Mouse (Mus musculus): ENCODE results near the gene CN725425. TPM values are rescaled to one million over a fixed set of nuclear protein-coding genes. Genes with fewer than 3 reads are reported as not detected.

Gene CN725425
- total and polyA plus RNA-seq, 2 experiments = not detected

DNA sequence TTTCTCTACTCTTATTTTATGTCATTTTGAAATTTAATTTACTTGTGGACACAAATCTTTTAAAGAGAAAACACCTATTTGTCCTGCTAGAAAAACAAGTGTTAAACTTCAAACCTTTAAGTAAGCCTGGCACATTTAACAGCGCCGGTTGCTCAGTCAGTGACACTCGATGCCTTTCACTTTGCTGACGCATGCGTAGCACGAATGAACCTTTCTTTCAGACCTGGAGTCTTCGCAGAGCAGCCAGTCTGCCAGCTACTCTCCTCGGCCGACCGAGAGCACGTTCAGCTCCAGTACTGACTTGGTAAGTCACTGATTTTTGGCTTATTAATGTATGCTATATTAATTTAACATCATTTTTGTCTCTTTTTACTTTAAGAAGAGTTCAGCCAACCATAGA lies 57.8 kb downstream of the CN725425 start:
- no peaks in the 10 kb centered on the region; the same call in 1 of the 2 replicates for H3K4me1 ChIP-seq (ENCODE audit: control insufficient read depth, insufficient read depth, low read length)

DNA sequence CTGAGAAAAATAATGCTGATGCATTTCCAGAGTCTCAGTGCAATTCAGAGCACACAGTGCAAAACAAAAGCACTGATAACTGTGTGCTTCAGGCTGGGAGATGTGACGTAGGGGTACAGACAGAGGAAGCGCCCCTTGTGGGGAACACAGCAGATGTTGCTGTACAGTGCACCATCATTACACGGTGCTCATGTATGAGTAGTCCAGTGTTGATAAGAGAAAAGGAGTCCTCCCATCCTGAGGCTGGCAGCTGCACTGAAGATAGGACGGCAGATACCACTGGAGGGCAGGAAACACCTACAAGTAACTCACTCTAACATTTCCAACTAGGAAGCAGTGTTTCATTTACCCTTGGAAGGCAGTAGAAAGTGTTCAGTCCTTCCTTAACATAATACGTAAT lies 61.3 kb downstream of the CN725425 start:
- no peaks in the 10 kb centered on the region for H3K27me3 ChIP-seq (ENCODE audit: control insufficient read depth, insufficient read depth, low read length)
- H3K4me1 ChIP-seq (ENCODE audit: control insufficient read depth, insufficient read depth, low read length) = no peaks in the 10 kb centered on the region
- no peak overlapping the region for H3K27ac ChIP-seq (replicated peaks; ENCODE audit: insufficient read depth, low read depth, low read length)
- no peaks in the 10 kb centered on the region for H3K36me3 ChIP-seq (ENCODE audit: control insufficient read depth, insufficient read depth, low read length)
- no peak for TF ChIP-seq POLR2A (IDR thresholded peaks at IDR 0.05; ENCODE audit: extremely low read depth, insufficient read depth, low read length)
- peak; percentile 28; the same call in 1 of the 2 replicates for TF ChIP-seq CTCF (IDR thresholded peaks at IDR 0.05; ENCODE audit: low read depth, low read length)
- WGBS = 66% methylated on average over 5 of the region's 5 CpGs
- no peak overlapping the region for H3K9ac ChIP-seq (ENCODE audit: low read depth, low read length)
- H3K4me3 ChIP-seq (ENCODE audit: insufficient read depth, low read depth, low read length) = no peak overlapping the region
- no peaks in the 10 kb centered on the region for H3K79me2 ChIP-seq (ENCODE audit: control insufficient read depth, insufficient read depth, low read length)
- peak; percentile 48 for DNase-seq (ENCODE audit: extremely low read depth, low read depth, low spot score)

More for the DNA sequence above, 57.8 kb downstream of the CN725425 start:
- no peaks in the 10 kb centered on the region for H3K36me3 ChIP-seq (ENCODE audit: control insufficient read depth, insufficient read depth, low read length)
- H3K27me3 ChIP-seq (ENCODE audit: control insufficient read depth, insufficient read depth, low read length) = no peaks in the 10 kb centered on the region
- no peak for DNase-seq (ENCODE audit: extremely low read depth, low read depth, low spot score)
- no peak overlapping the region for H3K27ac ChIP-seq (replicated peaks; ENCODE audit: insufficient read depth, low read depth, low read length)
- H3K9ac ChIP-seq (ENCODE audit: low read depth, low read length) = no peak overlapping the region
- H3K4me3 ChIP-seq (ENCODE audit: insufficient read depth, low read depth, low read length) = no peak overlapping the region
- H3K79me2 ChIP-seq (ENCODE audit: control insufficient read depth, insufficient read depth, low read length) = no peaks in the 10 kb centered on the region
- no peak for TF ChIP-seq POLR2A (IDR thresholded peaks at IDR 0.05; ENCODE audit: extremely low read depth, insufficient read depth, low read length)
- TF ChIP-seq CTCF (IDR thresholded peaks at IDR 0.05; ENCODE audit: low read depth, low read length) = no peak
- WGBS = 89% methylated on average over 11 of the region's 11 CpGs

DNA sequence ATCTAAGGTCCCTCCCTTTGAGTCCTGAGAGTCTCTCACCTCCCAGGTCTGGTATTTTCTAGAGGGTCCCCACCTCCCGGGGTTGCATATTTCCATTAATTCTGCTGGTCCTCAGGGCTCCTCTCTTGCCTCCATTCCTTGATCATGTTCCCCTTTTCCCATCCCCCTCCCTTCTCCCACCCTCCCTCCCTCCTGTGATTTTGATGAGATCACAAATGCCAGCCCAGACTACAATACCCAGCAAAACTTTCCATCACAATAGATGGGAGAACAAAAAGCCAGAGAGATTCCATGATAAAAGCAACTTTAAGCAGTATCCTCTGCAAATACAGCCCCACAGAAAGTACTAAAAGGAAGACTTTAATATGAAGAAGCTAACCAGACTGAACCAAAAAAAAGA lies 64.6 kb downstream of the CN725425 start:
- Histone ChIP-seq H3K27ac (replicated peaks; ENCODE audit: insufficient read depth, low read depth, low read length) (no peak overlapping the region), H3K79me2 (ENCODE audit: control insufficient read depth, insufficient read depth, low read length) (no peaks in the 10 kb centered on the region), H3K27me3 (ENCODE audit: control insufficient read depth, insufficient read depth, low read length) (no peaks in the 10 kb centered on the region), H3K4me3 (ENCODE audit: insufficient read depth, low read depth, low read length) (no peak overlapping the region), H3K36me3 (ENCODE audit: control insufficient read depth, insufficient read depth, low read length) (no peaks in the 10 kb centered on the region), H3K9ac (ENCODE audit: low read depth, low read length) (no peak overlapping the region), H3K4me1 (ENCODE audit: control insufficient read depth, insufficient read depth, low read length) (peaks cover 5% of the 10 kb centered on the region; the same call in 1 of the 2 replicates)
- no peak for DNase-seq (ENCODE audit: extremely low read depth, low read depth, low spot score)
- 100% methylated on average over 1 of the region's 1 CpGs for whole genome bisulfite sequencing
- TF ChIP-seq POLR2A (IDR thresholded peaks at IDR 0.05; ENCODE audit: extremely low read depth, insufficient read depth, low read length) (no peak), CTCF (IDR thresholded peaks at IDR 0.05; ENCODE audit: low read depth, low read length) (no peak)

DNA sequence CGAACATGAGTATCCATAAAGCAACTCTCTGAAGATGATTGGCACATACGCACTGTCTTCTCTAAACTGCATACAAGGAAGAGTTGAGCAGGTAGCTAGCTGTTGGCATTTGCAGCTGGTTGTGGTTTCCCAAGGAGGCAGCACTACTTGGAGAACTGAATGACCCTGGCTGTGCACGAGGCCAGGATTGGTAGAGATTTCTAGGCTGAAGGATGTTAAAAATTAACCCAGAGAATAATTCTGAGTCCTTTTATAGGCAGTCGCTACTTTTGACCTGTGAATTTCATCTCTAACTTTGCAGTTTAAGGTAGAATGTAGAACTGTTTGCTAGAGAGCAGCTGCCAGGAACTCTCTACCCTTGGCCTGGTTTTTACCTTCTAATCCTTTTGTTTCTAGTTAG lies 69.2 kb downstream of the CN725425 start:
- H3K4me3 ChIP-seq (ENCODE audit: insufficient read depth, low read depth, low read length) = no peak overlapping the region
- H3K36me3 ChIP-seq (ENCODE audit: control insufficient read depth, insufficient read depth, low read length) = no peaks in the 10 kb centered on the region
- H3K4me1 ChIP-seq (ENCODE audit: control insufficient read depth, insufficient read depth, low read length) = peaks cover 6% of the 10 kb centered on the region; the same call in 1 of the 2 replicates
- 52% methylated on average over 4 of the region's 4 CpGs for whole genome bisulfite sequencing
- no peak overlapping the region for H3K9ac ChIP-seq (ENCODE audit: low read depth, low read length)
- H3K79me2 ChIP-seq (ENCODE audit: control insufficient read depth, insufficient read depth, low read length) = no peaks in the 10 kb centered on the region
- DNase-seq (ENCODE audit: extremely low read depth, low read depth, low spot score) = peak; percentile 87
- H3K27me3 ChIP-seq (ENCODE audit: control insufficient read depth, insufficient read depth, low read length) = peaks cover 2% of the 10 kb centered on the region; the same call in 1 of the 2 replicates
- no peak overlapping the region for H3K27ac ChIP-seq (replicated peaks; ENCODE audit: insufficient read depth, low read depth, low read length)
- TF ChIP-seq CTCF (IDR thresholded peaks at IDR 0.05; ENCODE audit: low read depth, low read length) (no peak), POLR2A (IDR thresholded peaks at IDR 0.05; ENCODE audit: extremely low read depth, insufficient read depth, low read length) (no peak)

DNA sequence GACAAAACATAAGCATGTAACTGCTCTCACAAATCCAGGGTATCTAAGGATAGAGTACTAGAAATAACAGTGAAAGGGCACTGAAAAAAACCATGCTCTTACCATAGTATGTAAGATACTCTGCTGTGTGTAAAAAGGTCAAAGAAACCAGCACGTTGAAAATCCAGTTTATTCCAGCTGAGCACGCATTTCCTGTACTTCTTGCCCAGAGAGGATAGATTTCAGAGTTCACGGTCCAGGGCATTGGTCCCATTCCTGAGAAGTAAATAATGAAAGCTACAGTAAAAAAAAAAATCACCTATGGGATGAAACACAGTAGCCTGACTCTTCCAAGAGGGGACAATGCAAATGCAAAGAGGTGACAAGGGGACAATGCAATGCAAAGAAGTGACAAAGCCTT lies 76.7 kb downstream of the CN725425 start:
- Histone ChIP-seq H3K4me1 (ENCODE audit: control insufficient read depth, insufficient read depth, low read length) (peaks cover 10% of the 10 kb centered on the region), H3K4me3 (ENCODE audit: insufficient read depth, low read depth, low read length) (no peak overlapping the region), H3K79me2 (ENCODE audit: control insufficient read depth, insufficient read depth, low read length) (no peaks in the 10 kb centered on the region), H3K36me3 (ENCODE audit: control insufficient read depth, insufficient read depth, low read length) (no peaks in the 10 kb centered on the region), H3K27ac (replicated peaks; ENCODE audit: insufficient read depth, low read depth, low read length) (no peak overlapping the region), H3K9ac (ENCODE audit: low read depth, low read length) (no peak overlapping the region), H3K27me3 (ENCODE audit: control insufficient read depth, insufficient read depth, low read length) (peaks cover 2% of the 10 kb centered on the region; the same call in 1 of the 2 replicates)
- 2% methylated on average over 3 of the region's 3 CpGs for WGBS
- DNase-seq (ENCODE audit: extremely low read depth, low read depth, low spot score) = peak; percentile 96
- TF ChIP-seq CTCF (IDR thresholded peaks at IDR 0.05; ENCODE audit: low read depth, low read length) (no peak), POLR2A (IDR thresholded peaks at IDR 0.05; ENCODE audit: extremely low read depth, insufficient read depth, low read length) (no peak)

DNA sequence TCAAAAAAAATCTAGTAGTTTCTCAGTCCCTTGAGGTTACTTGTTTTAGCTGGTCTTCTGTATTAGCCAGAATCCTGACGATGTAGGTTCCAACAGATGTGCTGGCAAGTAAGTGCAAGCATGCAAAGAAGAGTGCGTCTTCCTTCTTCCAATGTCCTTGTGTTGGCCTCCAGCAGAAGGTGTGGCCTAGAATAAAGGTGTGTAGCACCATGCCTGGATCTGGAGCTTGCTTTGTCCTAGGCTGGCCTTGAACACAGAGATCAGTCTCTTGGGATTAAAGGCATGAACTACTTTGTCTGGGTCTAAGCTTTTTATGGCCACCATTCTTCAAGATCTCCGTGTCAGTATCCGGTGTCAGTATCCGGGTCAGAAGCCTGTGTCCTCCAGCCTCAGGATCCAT lies 80.3 kb downstream of the CN725425 start:
- Histone ChIP-seq H3K27me3 (ENCODE audit: control insufficient read depth, insufficient read depth, low read length) (no peaks in the 10 kb centered on the region), H3K27ac (replicated peaks; ENCODE audit: insufficient read depth, low read depth, low read length) (no peak overlapping the region), H3K9ac (ENCODE audit: low read depth, low read length) (no peak overlapping the region), H3K36me3 (ENCODE audit: control insufficient read depth, insufficient read depth, low read length) (no peaks in the 10 kb centered on the region), H3K4me3 (ENCODE audit: insufficient read depth, low read depth, low read length) (no peak overlapping the region), H3K79me2 (ENCODE audit: control insufficient read depth, insufficient read depth, low read length) (no peaks in the 10 kb centered on the region), H3K4me1 (ENCODE audit: control insufficient read depth, insufficient read depth, low read length) (peaks cover 13% of the 10 kb centered on the region)
- WGBS = 96% methylated on average over 5 of the region's 5 CpGs
- TF ChIP-seq POLR2A (IDR thresholded peaks at IDR 0.05; ENCODE audit: extremely low read depth, insufficient read depth, low read length) (no peak), CTCF (IDR thresholded peaks at IDR 0.05; ENCODE audit: low read depth, low read length) (no peak)
- DNase-seq (ENCODE audit: extremely low read depth, low read depth, low spot score) = no peak
